Mouse (Mus musculus) erythroblast, embryonic 14.5 days (primary cell): Measurements from ENCODE around the gene Ifi214.

ENCODE experiments used
- GATA1 ChIP-seq: IDR thresholded peaks from 2 replicates; pipeline ENCODE4 v1.6.1; 2012; ENCODE audit warnings: low read length, inconsistent platforms, mixed read lengths
- TAL1 ChIP-seq: IDR thresholded peaks from 3 replicates; pipeline ENCODE4 v1.6.1; 2012; ENCODE audit warnings: low read length, inconsistent platforms, mixed read lengths

DNA sequence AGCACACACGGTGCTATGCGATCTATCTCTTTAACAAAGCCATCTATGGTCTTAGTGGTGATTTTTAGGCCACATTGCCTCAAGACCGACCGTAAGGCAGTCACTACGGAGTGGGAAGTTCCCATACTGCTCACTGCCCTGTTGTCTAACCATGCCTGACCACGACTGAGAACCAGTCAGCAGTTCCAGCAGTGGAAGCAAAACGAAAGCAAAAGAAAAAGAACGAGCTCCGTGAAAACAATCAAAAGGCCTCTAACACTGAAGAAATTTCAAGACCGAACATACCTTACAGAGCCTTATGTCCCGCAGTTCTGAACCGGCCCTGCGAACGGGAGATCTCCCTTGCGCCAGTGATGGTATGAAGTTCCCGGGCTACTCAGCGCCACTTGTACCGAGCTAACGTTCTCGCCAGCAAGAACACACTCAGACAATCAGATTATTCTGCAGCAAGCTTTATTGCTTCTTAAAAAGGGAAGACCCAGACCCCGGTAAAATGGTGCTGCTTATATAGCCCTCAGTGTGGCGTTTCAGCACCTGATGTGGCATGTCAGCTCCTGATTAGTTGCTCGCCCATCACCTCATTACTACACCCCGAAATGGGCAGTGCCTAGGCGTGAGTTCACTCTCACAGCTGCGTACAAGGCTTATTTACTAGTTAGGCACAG, 44.3 kb upstream of the Ifi214 start:
- TF ChIP-seq TAL1 = no peak
- TF ChIP-seq GATA1 = no peak
